Mouse (Mus musculus) CH12.LX (cell line): ENCODE data around the gene Ncor2. TPM values are rescaled to one million over a fixed set of nuclear protein-coding genes. Genes with fewer than 3 reads are reported as not detected.

Source experiments
- DNase-seq: peaks from one replicate; pipeline ENCODE4 v3.0.0-alpha.2; 2013; ENCODE audit errors: extremely low read depth
- H3K27ac ChIP-seq: 2 replicates; pipeline ENCODE4 v1.5.1; 2012; ENCODE audit warnings: low read depth, mild to moderate bottlenecking, control low read depth, moderate library complexity; ENCODE audit not compliant: insufficient read depth
- H3K27me3 ChIP-seq: replicated peaks from 2 replicates; pipeline ENCODE3; 2012; ENCODE audit warnings: inconsistent platforms
- H3K36me3 ChIP-seq, 2 experiments: replicated peaks in 1 of 2; 2 replicates each; pipeline versions ENCODE3 to v1.6.1; 2012; ENCODE audit warnings: inconsistent platforms in 1 of 2, low read length in 1 of 2, mild to moderate bottlenecking in 1 of 2, mixed read lengths in 1 of 2, moderate library complexity in 1 of 2; ENCODE audit not compliant: control insufficient read depth in 1 of 2, insufficient read depth in 1 of 2
- H3K4me1 ChIP-seq, 2 experiments: 2 replicates each; pipeline ENCODE4 v1.6.1; 2012; ENCODE audit warnings: inconsistent platforms in 1 of 2, moderate library complexity in 1 of 2; ENCODE audit not compliant: insufficient read depth in 2 of 2, control insufficient read depth in 1 of 2
- H3K4me2 ChIP-seq: 2 replicates; pipeline ENCODE4 v1.6.1; 2012; ENCODE audit warnings: low read depth, mild to moderate bottlenecking, control low read depth; ENCODE audit not compliant: poor library complexity, insufficient read depth, severe bottlenecking
- H3K4me3 ChIP-seq, 3 experiments: fragments of 150-350 bp in 1 of 3; sonication (generic) in 1 of 3; replicated peaks in 1 of 3; 2 replicates each; pipeline versions ENCODE3 to v1.5.1; 2011 to 2012; ENCODE audit warnings: low read depth in 2 of 3, low read length in 2 of 3, mild to moderate bottlenecking in 2 of 3, moderate library complexity in 2 of 3, control low read depth in 1 of 3, improper control_type of control experiment in 1 of 3, inconsistent platforms in 1 of 3, mixed read lengths in 1 of 3; ENCODE audit not compliant: poor library complexity in 1 of 3
- H3K79me2 ChIP-seq: replicated peaks from 2 replicates; pipeline ENCODE4 v1.6.1; 2012; ENCODE audit warnings: mild to moderate bottlenecking, moderate library complexity; ENCODE audit not compliant: control insufficient read depth, poor library complexity, insufficient read depth, severe bottlenecking; ENCODE audit errors: extremely low read depth
- H3K9ac ChIP-seq: 2 replicates; pipeline ENCODE4 v1.6.1; 2012; ENCODE audit warnings: low read depth, mild to moderate bottlenecking, control low read depth, moderate library complexity; ENCODE audit not compliant: insufficient read depth
- H3K9me3 ChIP-seq: replicated peaks from 2 replicates; pipeline ENCODE3; 2012; ENCODE audit warnings: low read length, inconsistent platforms, mixed read lengths
- BHLHE40 ChIP-seq: IDR thresholded peaks from 2 replicates; pipeline ENCODE4 v1.6.1; 2011; ENCODE audit warnings: mild to moderate bottlenecking, low read depth, low read length, improper control_type of control experiment
- CHD1 ChIP-seq: IDR thresholded peaks from 2 replicates; pipeline ENCODE4 v1.6.1; 2012; ENCODE audit warnings: low read depth, low read length, improper control_type of control experiment, inconsistent platforms
- CHD2 ChIP-seq: IDR thresholded peaks from 2 replicates; pipeline ENCODE4 v1.6.1; 2011; ENCODE audit warnings: low read length, improper control_type of control experiment
- ELF1 ChIP-seq: IDR thresholded peaks from 2 replicates; pipeline ENCODE4 v1.6.1; 2014; ENCODE audit warnings: low read depth, mild to moderate bottlenecking, inconsistent platforms, low read length, improper control_type of control experiment
- GABPA ChIP-seq: IDR thresholded peaks from 2 replicates; pipeline ENCODE4 v1.6.1; 2012; ENCODE audit warnings: low read depth, low read length, improper control_type of control experiment, inconsistent platforms; ENCODE audit not compliant: insufficient replicate concordance
- JUN ChIP-seq: IDR thresholded peaks from 2 replicates; pipeline ENCODE4 v1.6.1; 2011; ENCODE audit warnings: low read depth, mild to moderate bottlenecking, low read length, improper control_type of control experiment, moderate library complexity; ENCODE audit not compliant: insufficient read depth
- JUND ChIP-seq: conservative IDR thresholded peaks from 2 replicates; pipeline ENCODE4 v1.6.1; 2011; ENCODE audit warnings: low read depth, low read length, improper control_type of control experiment
- KAT2A ChIP-seq: IDR thresholded peaks from 2 replicates; pipeline ENCODE4 v1.6.1; 2012; ENCODE audit warnings: low read length, improper control_type of control experiment, inconsistent platforms; ENCODE audit not compliant: insufficient replicate concordance
- MAX ChIP-seq: IDR thresholded peaks from 2 replicates; pipeline ENCODE4 v1.6.1; 2011; ENCODE audit warnings: low read length, improper control_type of control experiment
- MAZ ChIP-seq: IDR thresholded peaks from 2 replicates; pipeline ENCODE4 v1.6.1; 2012; ENCODE audit warnings: low read depth, mild to moderate bottlenecking, inconsistent platforms, low read length, improper control_type of control experiment, moderate library complexity
- MEF2A ChIP-seq: IDR thresholded peaks from 2 replicates; pipeline ENCODE4 v1.6.1; 2014; ENCODE audit warnings: low read depth, mild to moderate bottlenecking, inconsistent platforms, low read length, improper control_type of control experiment, borderline replicate concordance
- MXI1 ChIP-seq: IDR thresholded peaks from 2 replicates; pipeline ENCODE4 v1.6.1; 2011; ENCODE audit warnings: mild to moderate bottlenecking, low read depth, low read length, improper control_type of control experiment
- MYC ChIP-seq: IDR thresholded peaks from 2 replicates; pipeline ENCODE4 v1.6.1; 2011; ENCODE audit warnings: low read depth, mild to moderate bottlenecking, improper control_type of control experiment, low read length
- NELFE ChIP-seq: IDR thresholded peaks from 2 replicates; pipeline ENCODE4 v1.6.1; 2011; ENCODE audit warnings: low read depth, low read length, improper control_type of control experiment
- PAX5 ChIP-seq: IDR thresholded peaks from 2 replicates; pipeline ENCODE4 v1.6.1; 2012; ENCODE audit warnings: low read length, inconsistent platforms, mixed read lengths
- POLR2A ChIP-seq: IDR thresholded peaks from 2 replicates; pipeline ENCODE4 v1.6.1; 2011; ENCODE audit warnings: low read depth, mild to moderate bottlenecking, improper control_type of control experiment, low read length
- POLR2AphosphoS2 ChIP-seq: IDR thresholded peaks from 2 replicates; pipeline ENCODE4 v1.6.1; 2011; ENCODE audit warnings: low read depth, low read length, improper control_type of control experiment
- RAD21 ChIP-seq: IDR thresholded peaks from 2 replicates; pipeline ENCODE4 v1.6.1; 2011; ENCODE audit warnings: low read depth, mild to moderate bottlenecking, low read length, improper control_type of control experiment, moderate library complexity
- SIN3A ChIP-seq: IDR thresholded peaks from 2 replicates; pipeline ENCODE4 v1.6.1; 2012; ENCODE audit warnings: low read length, improper control_type of control experiment, inconsistent platforms
- SMC3 ChIP-seq: IDR thresholded peaks from 2 replicates; pipeline ENCODE4 v1.6.1; 2011; ENCODE audit warnings: low read depth, low read length, improper control_type of control experiment
- UBTF ChIP-seq: IDR thresholded peaks from 2 replicates; pipeline ENCODE4 v1.6.1; 2012; ENCODE audit warnings: low read depth, mild to moderate bottlenecking, inconsistent platforms, low read length, improper control_type of control experiment, moderate library complexity
- USF1 ChIP-seq: IDR thresholded peaks from 2 replicates; pipeline ENCODE4 v1.6.1; 2014; ENCODE audit warnings: low read depth, mild to moderate bottlenecking, inconsistent platforms, low read length, improper control_type of control experiment
- ZC3H11A ChIP-seq: IDR thresholded peaks from 2 replicates; pipeline ENCODE4 v1.6.1; 2012; ENCODE audit warnings: low read depth, mild to moderate bottlenecking, inconsistent platforms, low read length, improper control_type of control experiment
- ZKSCAN1 ChIP-seq: IDR thresholded peaks from 2 replicates; pipeline ENCODE4 v1.6.1; 2012; ENCODE audit warnings: low read depth, inconsistent platforms, low read length, improper control_type of control experiment, borderline replicate concordance
- ZNF384 ChIP-seq: IDR thresholded peaks from 2 replicates; pipeline ENCODE4 v1.6.1; 2012; ENCODE audit warnings: low read depth, low read length, improper control_type of control experiment, inconsistent platforms
- dilution Hi-C: fragments of 300-500 bp; cut with MboI; formaldehyde crosslinking; loops from 2 replicates; pipeline ENCODE4 v1.14.3; 2020; ENCODE audit warnings: low sequenced_read_pairs; ENCODE audit not compliant: extremely low pct_unique_long_range_greater_than_20kb, extremely low pct_ligation_motif_present
- in situ Hi-C: fragments of 300-500 bp; cut with MboI; formaldehyde crosslinking; loops from 3 replicates; pipeline ENCODE4 v1.14.3; 2019; ENCODE audit warnings: low sequenced_read_pairs, low pct_ligation_motif_present, low pct_unique_long_range_greater_than_20kb, mixed read lengths
- polyA plus RNA-seq: library from polyadenylated mRNA; unstranded; fragments of >175 nt; gene quantifications from 2 replicates; pipeline ENCODE4 v1.2.1, GENCODE M21; 2012; ENCODE audit warnings: low read depth; ENCODE audit not compliant: insufficient read length
- total RNA-seq, 2 experiments: library from RNA; depleted of rRNA; stranded (reverse); fragments of 300-350 nt in 1 of 2; fragments of >200 nt in 1 of 2; gene quantifications; 2 replicates each; pipeline ENCODE4 v1.2.3; 2012 to 2014

The Ncor2 gene
- total and polyA plus RNA-seq, 3 experiments: 3.9 to 44.7 (median 10.8) TPM

DNA sequence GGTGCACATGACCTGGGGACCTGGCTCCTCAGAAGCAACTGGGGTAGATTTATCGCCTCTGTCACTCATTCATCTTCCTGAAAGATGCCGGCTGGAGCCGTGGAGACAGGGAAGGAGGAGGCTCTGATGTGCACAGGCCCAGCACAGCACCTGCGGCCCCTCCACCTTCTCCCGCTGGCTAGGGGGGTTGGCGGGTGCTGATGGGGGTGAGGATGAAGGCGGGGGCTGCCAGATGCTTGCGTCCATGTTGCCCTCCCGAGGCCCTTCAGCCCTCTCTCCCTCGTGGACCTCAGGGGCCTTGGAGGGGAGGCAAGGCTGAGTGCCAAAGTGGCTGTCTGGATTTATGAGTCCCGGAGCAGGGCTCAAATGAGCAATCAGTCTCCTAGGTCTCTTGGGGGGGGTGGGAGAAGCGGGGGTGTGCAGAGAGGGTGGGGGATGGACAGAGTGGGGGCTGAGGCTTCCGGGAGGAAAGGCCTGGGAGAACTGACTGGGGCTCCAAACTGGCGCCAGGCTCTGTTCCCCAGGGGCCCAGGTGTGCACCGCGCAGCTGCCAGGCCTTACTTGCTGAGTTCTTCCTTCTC lies 110.6 kb downstream of the Ncor2 start:
- Histone ChIP-seq H3K4me3 (no peak overlapping the region), H3K36me3 (peaks cover 33 to 99% of the 10 kb centered on the region in 2 experiments), H3K4me2 (no peak overlapping the region), H3K27ac (no peak overlapping the region), H3K27me3 (no peaks in the 10 kb centered on the region), H3K4me1 (peaks cover 3 to 29% of the 10 kb centered on the region in 2 experiments; a peak in 3 of 4 replicates), H3K9ac (no peak overlapping the region), H3K9me3 (no peaks in the 10 kb centered on the region), H3K79me2 (no peaks in the 10 kb centered on the region)
- no peak for DNase-seq
- in situ Hi-C loops: no loop called here
- dilution Hi-C loops: no loop called here
- no peak for TF ChIP-seq ELF1
- TF ChIP-seq KAT2A: no peak
- TF ChIP-seq ZNF384: no peak
- TF ChIP-seq PAX5: no peak
- TF ChIP-seq MEF2A: no peak
- TF ChIP-seq SIN3A: no peak
- TF ChIP-seq MAX: no peak
- TF ChIP-seq MXI1: no peak
- TF ChIP-seq BHLHE40: no peak
- no peak for TF ChIP-seq ZKSCAN1
- no peak for TF ChIP-seq MYC
- TF ChIP-seq POLR2A: no peak
- no peak for TF ChIP-seq JUN
- no peak for TF ChIP-seq RAD21
- no peak for TF ChIP-seq NELFE
- no peak for TF ChIP-seq JUND
- no peak for TF ChIP-seq POLR2AphosphoS2
- TF ChIP-seq GABPA: no peak
- TF ChIP-seq ZC3H11A: no peak
- TF ChIP-seq CHD1: no peak

DNA sequence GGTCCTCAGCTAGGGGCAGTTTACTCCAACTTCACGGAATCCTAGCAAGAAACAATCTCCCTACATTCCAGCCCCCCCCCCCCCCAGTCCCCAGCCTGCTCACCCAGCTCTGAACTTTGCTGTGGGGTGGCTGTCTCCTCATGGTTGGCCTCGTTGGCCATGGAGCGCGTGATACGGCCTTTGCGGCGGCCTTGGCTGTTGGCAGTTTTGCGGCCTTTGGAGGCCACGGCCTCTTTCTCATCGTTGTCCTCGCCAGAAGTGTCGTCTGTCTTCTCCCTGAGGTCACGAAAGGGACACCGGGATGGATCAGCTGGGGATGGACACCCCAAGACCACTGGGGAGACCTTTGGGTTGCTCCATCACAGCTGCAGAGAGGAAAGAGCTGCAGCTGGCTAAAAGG lies 111.3 kb downstream of the Ncor2 start:
- Histone ChIP-seq H3K9ac (no peak overlapping the region), H3K4me1 (peaks cover 0 to 27% of the 10 kb centered on the region in 2 experiments; a peak in 2 of 4 replicates), H3K9me3 (no peaks in the 10 kb centered on the region), H3K36me3 (peaks cover 33 to 99% of the 10 kb centered on the region in 2 experiments), H3K79me2 (no peaks in the 10 kb centered on the region), H3K4me2 (no peak overlapping the region), H3K27me3 (no peaks in the 10 kb centered on the region), H3K27ac (no peak overlapping the region), H3K4me3 (no peak overlapping the region)
- TF ChIP-seq SMC3: no peak
- no peak for TF ChIP-seq JUND
- TF ChIP-seq ELF1: no peak
- no peak for TF ChIP-seq CHD2
- TF ChIP-seq UBTF: no peak
- TF ChIP-seq ZNF384: no peak
- TF ChIP-seq SIN3A: no peak
- TF ChIP-seq USF1: no peak
- TF ChIP-seq CHD1: no peak
- no peak for TF ChIP-seq MAZ
- no peak for TF ChIP-seq KAT2A
- in situ Hi-C loops (no loop called here), dilution Hi-C loops (no loop called here)
- DNase-seq: no peak
